Mouse (Mus musculus): ENCODE data around the gene Ets2. TPM values are rescaled to one million over a fixed set of nuclear protein-coding genes. Genes with fewer than 3 reads are reported as not detected.

Ets2 gene
- polyA plus RNA-seq, 1 experiment from 2014 or later: 16.9 TPM

DNA sequence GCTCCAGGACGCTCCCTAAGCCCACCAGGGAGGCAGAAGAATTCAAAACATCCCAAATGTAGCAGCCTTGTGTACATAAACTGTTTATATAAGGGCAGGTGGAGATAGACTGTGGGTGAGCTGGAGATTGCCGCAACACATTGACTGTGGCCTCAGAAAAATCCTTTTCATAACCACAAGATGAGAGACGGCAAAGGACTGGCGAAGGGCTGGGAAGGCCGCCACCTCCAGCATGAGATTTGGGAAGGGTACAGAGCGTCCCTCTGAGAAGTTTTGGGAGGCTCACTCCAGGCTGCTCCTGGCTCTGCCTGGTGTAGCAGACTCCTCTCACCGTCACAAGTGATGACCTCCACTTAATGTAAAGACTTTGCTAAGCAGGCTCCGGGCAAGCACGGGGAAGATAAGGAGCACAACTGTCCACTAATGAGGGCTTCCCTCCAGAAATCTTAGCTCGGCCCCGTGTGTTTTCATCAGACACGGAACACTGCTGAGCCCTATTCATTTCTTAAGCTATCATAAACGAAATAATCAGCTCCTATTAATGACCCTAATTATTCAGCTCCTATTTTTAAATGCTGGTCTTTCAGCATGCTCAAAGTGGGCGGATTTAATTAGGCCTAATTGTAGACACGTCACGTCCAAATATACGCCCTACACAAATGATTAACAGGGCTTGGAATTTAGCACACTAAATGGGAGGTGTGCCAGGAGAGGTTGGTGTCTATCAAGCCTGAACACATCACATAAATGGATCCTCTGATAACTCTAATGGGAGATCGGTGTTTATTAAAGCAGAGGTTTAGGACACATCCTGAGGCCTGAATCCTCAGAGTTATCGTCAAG lies 33.5 kb upstream of the Ets2 start:
- Histone ChIP-seq H3K27ac (replicated peaks) (no peak overlapping the region), H3K9me3 (no peaks in the 10 kb centered on the region), H3K4me1 (peaks cover 15% of the 10 kb centered on the region), H3K36me3 (no peaks in the 10 kb centered on the region), H3K27me3 (no peaks in the 10 kb centered on the region), H3K4me3 (no peak overlapping the region), H3K4me2 (replicated peaks) (no peak overlapping the region), H3K9ac (replicated peaks) (no peak overlapping the region)
- WGBS: 14% methylated on average over 19 of the region's 19 CpGs
- ATAC-seq (replicated peaks): peak; percentile 63

DNA sequence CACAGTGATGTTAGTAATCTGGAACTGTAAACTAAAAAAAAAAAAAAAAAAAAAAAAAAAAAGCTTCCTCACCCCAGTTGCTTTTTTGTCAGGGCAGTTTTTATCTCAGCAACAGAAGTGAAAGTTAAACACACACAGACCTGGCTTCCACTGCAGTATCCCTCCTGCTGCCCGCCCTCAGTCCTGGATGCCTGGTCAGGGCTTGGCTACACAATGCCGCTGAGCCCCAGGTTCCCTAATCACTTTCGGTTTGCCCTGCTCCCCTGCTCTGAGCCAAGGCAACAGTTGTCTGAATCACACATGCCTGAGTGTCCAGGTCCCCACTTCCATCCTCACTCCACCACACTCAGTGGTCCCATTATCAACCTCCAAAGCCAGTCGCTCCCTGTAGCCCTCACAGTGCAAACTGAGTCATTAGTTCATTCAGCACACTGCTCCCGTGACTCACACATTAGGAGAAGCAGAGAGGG lies 27.4 kb upstream of the Ets2 start:
- no peaks in the 10 kb centered on the region for H3K4me1 ChIP-seq
- H3K27me3 ChIP-seq: no peaks in the 10 kb centered on the region
- H3K4me2 ChIP-seq (replicated peaks): no peak overlapping the region
- H3K36me3 ChIP-seq: no peaks in the 10 kb centered on the region
- no peaks in the 10 kb centered on the region for H3K9me3 ChIP-seq
- H3K27ac ChIP-seq (replicated peaks): no peak overlapping the region
- WGBS: 47% methylated on average over 5 of the region's 5 CpGs
- no peak overlapping the region for H3K4me3 ChIP-seq
- no peak overlapping the region for H3K9ac ChIP-seq (replicated peaks)
- no peak for ATAC-seq (replicated peaks)

- Histone ChIP-seq H3K27me3 (no peaks in the 10 kb centered on the region), H3K36me3 (no peaks in the 10 kb centered on the region), H3K9ac (replicated peaks) (no peak overlapping the region), H3K27ac (replicated peaks) (no peak overlapping the region), H3K4me3 (no peak overlapping the region), H3K9me3 (no peaks in the 10 kb centered on the region), H3K4me1 (no peaks in the 10 kb centered on the region), H3K4me2 (replicated peaks) (no peak overlapping the region)
- 78% methylated on average over 11 of the region's 11 CpGs for WGBS
- no peak for ATAC-seq (replicated peaks)
These were observed 26.7 kb upstream of the Ets2 start for GRCm38 (mm10) chr16:95675212-95675611.

- no peak overlapping the region for H3K4me3 ChIP-seq
- WGBS: 86% methylated on average over 3 of the region's 3 CpGs
- H3K9ac ChIP-seq (replicated peaks): no peak overlapping the region
- H3K4me1 ChIP-seq: no peaks in the 10 kb centered on the region
- H3K9me3 ChIP-seq: no peaks in the 10 kb centered on the region
- no peaks in the 10 kb centered on the region for H3K27me3 ChIP-seq
- H3K27ac ChIP-seq (replicated peaks): no peak overlapping the region
- H3K4me2 ChIP-seq (replicated peaks): no peak overlapping the region
- no peaks in the 10 kb centered on the region for H3K36me3 ChIP-seq
- ATAC-seq (replicated peaks): no peak
These were observed 25.2 kb upstream of the Ets2 start for GRCm38 (mm10) chr16:95676668-95677067.

- H3K27me3 ChIP-seq: no peaks in the 10 kb centered on the region
- H3K4me2 ChIP-seq (replicated peaks): no peak overlapping the region
- WGBS: 86% methylated on average over 6 of the region's 6 CpGs
These were observed 19.4 kb upstream of the Ets2 start for GRCm38 (mm10) chr16:95682431-95682892.

DNA sequence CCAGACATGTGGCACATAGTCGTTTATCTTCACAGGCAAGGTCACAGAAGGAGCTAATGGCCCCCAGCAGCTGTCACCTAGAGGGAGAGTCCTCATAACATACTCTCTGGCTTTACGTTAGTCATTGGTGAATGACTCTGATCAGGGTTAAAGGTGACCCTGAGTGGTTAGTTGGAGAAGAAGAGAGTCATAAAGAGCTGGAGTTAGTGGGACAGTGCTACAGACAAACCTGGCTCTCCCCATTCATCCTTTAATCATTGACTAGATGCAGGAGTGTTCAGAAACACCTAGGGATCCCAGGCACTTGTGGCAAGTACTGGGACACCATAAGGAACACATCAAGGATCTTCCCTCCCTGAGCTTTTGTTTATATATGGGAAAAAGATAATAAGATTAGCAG lies 16.1 kb upstream of the Ets2 start:
- Histone ChIP-seq H3K27me3 (no peaks in the 10 kb centered on the region), H3K36me3 (no peaks in the 10 kb centered on the region), H3K4me2 (replicated peaks) (no peak overlapping the region), H3K4me1 (no peaks in the 10 kb centered on the region), H3K9me3 (no peaks in the 10 kb centered on the region), H3K4me3 (no peak overlapping the region), H3K9ac (replicated peaks) (no peak overlapping the region), H3K27ac (replicated peaks) (no peak overlapping the region)
- 67% methylated on average over 2 of the region's 2 CpGs for WGBS
- ATAC-seq (replicated peaks): no peak

More at GRCm38 (mm10) chr16:95682431-95682892, 19.4 kb upstream of the Ets2 start:
- Histone ChIP-seq H3K4me3 (no peak overlapping the region), H3K9ac (replicated peaks) (no peak overlapping the region), H3K9me3 (no peaks in the 10 kb centered on the region), H3K4me1 (no peaks in the 10 kb centered on the region), H3K27ac (replicated peaks) (no peak overlapping the region), H3K36me3 (no peaks in the 10 kb centered on the region)
- no peak for ATAC-seq (replicated peaks)

DNA sequence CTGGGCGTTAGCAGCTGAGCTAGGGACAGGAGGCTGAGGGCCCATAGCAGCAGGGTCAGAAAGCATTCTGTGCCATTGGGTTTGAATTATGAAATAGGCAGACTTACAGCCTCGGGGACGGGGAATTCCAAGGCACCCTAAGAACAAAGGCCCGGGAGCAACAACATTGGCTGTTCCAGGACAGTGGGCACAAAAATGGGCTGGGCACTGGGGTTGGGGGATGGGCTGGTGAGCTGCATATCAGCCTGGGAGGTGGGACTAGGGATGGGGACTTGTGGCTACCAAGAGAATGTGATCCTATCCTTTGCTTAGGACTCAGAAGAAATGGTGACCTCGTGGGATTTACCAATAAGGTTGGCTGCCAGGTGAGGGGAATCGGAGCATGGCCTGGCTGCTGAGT lies 15.6 kb upstream of the Ets2 start:
- WGBS: 66% methylated on average over 6 of the region's 6 CpGs
- Histone ChIP-seq H3K4me2 (replicated peaks) (no peak overlapping the region), H3K27me3 (no peaks in the 10 kb centered on the region), H3K27ac (replicated peaks) (no peak overlapping the region), H3K4me3 (no peak overlapping the region), H3K9me3 (no peaks in the 10 kb centered on the region), H3K36me3 (no peaks in the 10 kb centered on the region), H3K4me1 (no peaks in the 10 kb centered on the region), H3K9ac (replicated peaks) (no peak overlapping the region)
- ATAC-seq (replicated peaks): no peak

DNA sequence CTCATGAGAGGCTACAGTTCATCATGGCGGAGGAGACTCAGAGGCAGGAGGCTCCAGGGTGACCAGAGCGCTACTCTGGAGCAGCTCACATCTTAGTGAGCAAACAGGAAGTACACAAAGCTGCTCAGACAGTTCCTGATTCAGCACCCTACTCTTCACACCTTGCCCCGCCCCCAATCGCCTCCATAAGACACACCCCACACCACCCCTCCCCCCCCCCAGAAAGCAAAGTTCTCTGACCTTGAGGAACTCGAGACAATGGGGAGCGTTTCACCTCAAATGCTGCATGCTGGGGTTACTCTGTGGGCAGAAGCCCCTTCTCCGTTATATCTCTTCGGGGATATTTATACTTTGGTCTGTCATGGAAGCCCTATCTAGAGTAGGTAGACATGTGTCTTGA lies 15.0 kb upstream of the Ets2 start:
- Histone ChIP-seq H3K4me2 (replicated peaks) (no peak overlapping the region), H3K9ac (replicated peaks) (no peak overlapping the region), H3K4me1 (no peaks in the 10 kb centered on the region), H3K4me3 (no peak overlapping the region), H3K27ac (replicated peaks) (no peak overlapping the region), H3K9me3 (no peaks in the 10 kb centered on the region), H3K36me3 (no peaks in the 10 kb centered on the region), H3K27me3 (no peaks in the 10 kb centered on the region)
- WGBS: 93% methylated on average over 8 of the region's 8 CpGs
- no peak for ATAC-seq (replicated peaks)

DNA sequence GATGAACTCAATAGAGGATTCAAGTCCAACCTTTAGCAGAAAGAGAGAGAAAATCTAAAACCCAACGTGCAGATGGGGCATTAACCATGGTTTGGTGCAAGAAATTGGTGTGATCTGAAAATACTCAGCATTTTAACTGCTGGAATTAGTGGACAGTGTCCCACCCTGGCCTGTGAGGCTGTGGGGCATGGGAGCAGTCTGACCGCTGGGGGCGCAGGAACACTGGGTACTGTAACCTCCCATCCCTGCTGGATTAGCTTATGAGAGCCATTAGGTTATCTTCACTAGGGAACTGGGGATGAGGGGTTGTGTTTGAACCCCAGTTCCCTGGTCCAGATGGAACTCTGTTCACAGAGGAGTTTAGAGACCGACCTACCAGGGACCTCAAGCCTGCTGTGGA lies 13.9 kb upstream of the Ets2 start:
- no peaks in the 10 kb centered on the region for H3K9me3 ChIP-seq
- WGBS: 78% methylated on average over 4 of the region's 4 CpGs
- H3K27me3 ChIP-seq: no peaks in the 10 kb centered on the region
- no peaks in the 10 kb centered on the region for H3K36me3 ChIP-seq
- no peak overlapping the region for H3K4me2 ChIP-seq (replicated peaks)
- ATAC-seq (replicated peaks): no peak
- H3K9ac ChIP-seq (replicated peaks): no peak overlapping the region
- no peaks in the 10 kb centered on the region for H3K4me1 ChIP-seq
- no peak overlapping the region for H3K27ac ChIP-seq (replicated peaks)
- no peak overlapping the region for H3K4me3 ChIP-seq

- 0 out of 2 replicates have a peak, but pooled peaks have one; percentile 27 for ATAC-seq (replicated peaks)
- Histone ChIP-seq H3K27ac (replicated peaks) (no peak overlapping the region), H3K36me3 (no peaks in the 10 kb centered on the region), H3K9me3 (no peaks in the 10 kb centered on the region), H3K4me1 (peaks cover 3% of the 10 kb centered on the region; the same call in 1 of the 2 replicates), H3K27me3 (no peaks in the 10 kb centered on the region), H3K9ac (replicated peaks) (no peak overlapping the region), H3K4me2 (replicated peaks) (no peak overlapping the region), H3K4me3 (no peak overlapping the region)
- whole genome bisulfite sequencing: 39% methylated on average over 6 of the region's 6 CpGs
These were observed 5.3 kb upstream of the Ets2 start for GRCm38 (mm10) chr16:95696599-95696998.

DNA sequence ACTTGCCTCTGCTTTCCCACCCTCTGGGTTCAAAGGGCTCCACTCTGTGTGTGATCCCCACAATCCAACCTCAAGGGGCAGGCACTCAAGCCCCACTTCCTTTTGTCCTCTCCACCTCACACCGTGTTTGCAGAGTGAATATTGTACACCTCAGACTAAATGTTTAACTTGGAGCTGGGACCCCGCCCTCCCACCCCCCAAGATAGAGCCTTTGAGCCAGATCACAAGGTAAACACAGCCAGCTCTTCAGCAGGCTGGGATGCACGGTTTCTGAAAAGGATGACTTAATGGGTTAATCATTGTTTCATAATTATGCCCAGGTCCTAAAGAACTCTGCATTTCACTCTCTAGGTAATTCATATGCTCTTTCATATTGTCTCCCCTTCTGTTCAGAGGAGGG lies 2.2 kb upstream of the Ets2 start:
- Histone ChIP-seq H3K4me1 (peaks cover 15% of the 10 kb centered on the region), H3K27me3 (no peaks in the 10 kb centered on the region), H3K4me3 (no peak overlapping the region), H3K36me3 (no peaks in the 10 kb centered on the region), H3K27ac (replicated peaks) (no peak overlapping the region), H3K9ac (replicated peaks) (no peak overlapping the region), H3K9me3 (no peaks in the 10 kb centered on the region), H3K4me2 (replicated peaks) (no peak overlapping the region)
- no peak for ATAC-seq (replicated peaks)
- WGBS: 65% methylated on average over 3 of the region's 3 CpGs

DNA sequence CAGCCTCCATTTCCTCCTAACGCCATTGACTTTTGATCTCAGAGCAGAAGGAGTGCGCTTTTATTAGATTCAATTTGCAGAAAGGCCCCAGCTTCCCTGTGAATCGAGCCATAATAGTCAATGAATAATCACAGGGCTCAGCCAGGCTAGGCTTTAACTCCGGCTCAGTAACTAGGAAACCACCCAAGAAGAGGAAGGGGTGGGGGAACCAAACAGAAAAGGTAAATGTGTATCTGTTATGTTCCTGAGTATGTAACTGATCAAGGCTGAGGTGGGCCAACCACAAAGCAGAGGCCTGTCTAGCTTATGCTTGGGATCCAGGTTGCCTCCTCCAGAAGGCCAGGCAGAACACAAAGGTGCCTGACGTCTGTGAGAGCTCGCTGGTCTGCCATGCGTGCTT lies 1.7 kb upstream of the Ets2 start:
- no peak overlapping the region for H3K27ac ChIP-seq (replicated peaks)
- WGBS: 51% methylated on average over 7 of the region's 7 CpGs

More for the DNA sequence above, 1.7 kb upstream of the Ets2 start:
- Histone ChIP-seq H3K9ac (replicated peaks) (no peak overlapping the region), H3K4me3 (no peak overlapping the region), H3K27me3 (no peaks in the 10 kb centered on the region), H3K36me3 (no peaks in the 10 kb centered on the region), H3K4me1 (peaks cover 15% of the 10 kb centered on the region), H3K4me2 (replicated peaks) (no peak overlapping the region), H3K9me3 (no peaks in the 10 kb centered on the region)
- no peak for ATAC-seq (replicated peaks)
